Mouse (Mus musculus) C2C12 (cell line): ENCODE results near the gene Get4. TPM values are rescaled to one million over a fixed set of nuclear protein-coding genes. Genes with fewer than 3 reads are reported as not detected.

Experiments used
- H3K27me3 ChIP-seq: one replicate; pipeline ENCODE4 v1.6.1; 2011; ENCODE audit not compliant: control insufficient read depth, insufficient read depth, insufficient read length
- H3K36me3 ChIP-seq: one replicate; pipeline ENCODE4 v1.6.1; 2011; ENCODE audit not compliant: control insufficient read depth, insufficient read depth
- H3K4me3 ChIP-seq: one replicate; pipeline ENCODE4 v1.5.1; 2011; ENCODE audit warnings: mild to moderate bottlenecking, control low read depth; ENCODE audit not compliant: poor library complexity, insufficient read depth, severe bottlenecking
- H3K79me2 ChIP-seq: one replicate; pipeline ENCODE4 v1.6.1; 2011; ENCODE audit not compliant: control insufficient read depth, insufficient read depth
- H3K79me3 ChIP-seq: one replicate; pipeline ENCODE4 v1.6.1; 2011; ENCODE audit warnings: low read depth, control low read depth
- H3ac ChIP-seq: one replicate; pipeline ENCODE3; 2011; ENCODE audit warnings: low read depth; ENCODE audit not compliant: control insufficient read depth, insufficient read length
- CEBPB ChIP-seq: IDR thresholded peaks from one replicate; pipeline ENCODE4 v1.6.1; 2011; ENCODE audit warnings: low read depth, mild to moderate bottlenecking, control low read depth, moderate library complexity
- CTCF ChIP-seq: IDR thresholded peaks from one replicate; pipeline ENCODE4 v1.5.1; 2011; ENCODE audit not compliant: control insufficient read depth, insufficient read depth, insufficient read length
- FOSL1 ChIP-seq: IDR thresholded peaks from one replicate; pipeline ENCODE4 v1.8.0; 2011; ENCODE audit warnings: mild to moderate bottlenecking, low read length; ENCODE audit not compliant: poor library complexity, insufficient read depth, severe bottlenecking
- MAX ChIP-seq: IDR thresholded peaks from one replicate; pipeline ENCODE4 v1.6.1; 2011; ENCODE audit warnings: mild to moderate bottlenecking, control low read depth
- MYOD1 ChIP-seq: IDR thresholded peaks from one replicate; pipeline ENCODE4 v1.6.1; 2011; ENCODE audit warnings: low read depth; ENCODE audit not compliant: control insufficient read depth, insufficient read length
- MYOG ChIP-seq: IDR thresholded peaks from one replicate; pipeline ENCODE4 v1.6.1; 2011; ENCODE audit not compliant: control insufficient read depth, insufficient read length; ENCODE audit errors: extremely low read depth
- USF1 ChIP-seq: IDR thresholded peaks from one replicate; pipeline ENCODE4 v1.6.1; 2011; ENCODE audit warnings: low read depth, mild to moderate bottlenecking, control low read depth, moderate library complexity
- polyA plus RNA-seq: library from polyadenylated mRNA; unstranded; fragments of >200 nt; fragmentation: generic; extraction: Trizol; gene quantifications from one replicate; pipeline ENCODE4 v1.2.1, GENCODE M21; 2012; ENCODE audit warnings: missing spikeins

Get4 gene
- polyA plus RNA-seq, 1 experiment = 133 TPM

DNA sequence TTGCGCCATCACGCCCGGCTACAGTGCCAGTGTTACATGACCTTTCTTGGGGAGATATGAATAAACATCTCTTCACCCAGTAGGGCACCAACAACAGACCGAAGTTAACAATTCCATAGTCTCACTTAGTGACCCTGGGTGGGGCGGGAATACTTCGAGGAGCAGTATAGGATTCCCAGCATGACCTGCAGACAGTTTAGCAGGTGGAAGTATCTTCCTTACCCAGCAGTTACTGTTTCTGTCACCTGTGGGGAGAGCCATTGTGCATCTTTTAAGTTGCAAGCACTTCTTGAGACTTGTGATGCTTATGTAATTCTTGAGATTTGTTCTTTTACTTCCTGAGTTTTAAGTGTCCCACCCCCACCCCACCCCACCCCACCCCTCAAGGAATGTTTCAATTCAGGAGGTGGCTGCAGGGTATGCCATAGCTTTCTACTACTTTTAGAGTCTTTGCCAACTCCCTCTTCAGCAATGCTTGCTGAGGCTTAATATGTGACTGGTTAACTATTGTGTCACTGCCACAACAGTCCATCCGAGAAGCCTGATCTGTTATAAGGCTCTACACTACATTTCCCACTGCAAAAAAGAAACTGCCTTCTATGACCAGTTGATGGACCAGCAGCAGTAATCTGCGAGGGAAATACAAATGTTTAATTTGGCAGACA is 6.4 kb downstream of the Get4 start:
- Histone ChIP-seq H3K79me2 (peaks cover 95% of the 10 kb centered on the region), H3K79me3 (peaks cover 74% of the 10 kb centered on the region), H3K36me3 (peaks cover 63% of the 10 kb centered on the region), H3K27me3 (no peaks in the 10 kb centered on the region), H3ac (no peak overlapping the region), H3K4me3 (no peak overlapping the region)
- no peak for TF ChIP-seq CEBPB
- TF ChIP-seq CTCF = no peak
- TF ChIP-seq MYOG = no peak
- TF ChIP-seq MAX = no peak
- TF ChIP-seq MYOD1 = no peak

DNA sequence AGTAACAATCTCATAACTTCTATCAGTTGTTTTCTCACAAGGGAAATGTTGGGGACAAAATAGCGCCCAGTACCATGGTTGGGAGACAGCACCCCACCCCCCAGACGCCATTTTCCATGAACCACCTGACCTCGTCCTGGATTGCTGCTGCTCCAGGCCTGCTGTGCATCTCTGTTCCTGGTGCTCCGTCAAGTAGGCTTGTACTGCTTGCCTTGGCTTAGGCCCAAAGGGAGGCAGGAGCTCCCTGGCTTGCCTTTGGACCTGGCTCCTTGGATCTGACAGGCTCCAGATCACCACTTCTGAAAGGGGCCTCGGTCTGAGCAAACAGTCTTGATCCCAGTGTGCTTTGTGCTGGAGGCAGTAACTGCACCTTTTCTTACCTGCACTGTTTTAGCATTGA is 7.7 kb downstream of the Get4 start:
- Histone ChIP-seq H3K27me3 (no peaks in the 10 kb centered on the region), H3K36me3 (peaks cover 65% of the 10 kb centered on the region), H3K79me3 (peaks cover 61% of the 10 kb centered on the region), H3K79me2 (peaks cover 81% of the 10 kb centered on the region), H3K4me3 (no peak overlapping the region), H3ac (no peak overlapping the region)
- TF ChIP-seq CTCF (no peak), FOSL1 (no peak), CEBPB (no peak), MYOG (no peak), USF1 (no peak), MAX (no peak), MYOD1 (no peak)

- no peak overlapping the region for H3K4me3 ChIP-seq
- peaks cover 66% of the 10 kb centered on the region for H3K79me2 ChIP-seq
- no peaks in the 10 kb centered on the region for H3K27me3 ChIP-seq
- TF ChIP-seq MYOG (no peak), FOSL1 (no peak), MAX (no peak), MYOD1 (no peak), CTCF (no peak), CEBPB (no peak), USF1 (no peak)
- peaks cover 72% of the 10 kb centered on the region for H3K36me3 ChIP-seq
- peaks cover 46% of the 10 kb centered on the region for H3K79me3 ChIP-seq
- no peak overlapping the region for H3ac ChIP-seq
These were observed 9.3 kb downstream of the Get4 start for GRCm38 (mm10) chr5:139261403-139261802.

- Histone ChIP-seq H3ac (no peak overlapping the region), H3K36me3 (peaks cover 41% of the 10 kb centered on the region), H3K27me3 (no peaks in the 10 kb centered on the region), H3K79me3 (peaks cover 1% of the 10 kb centered on the region), H3K4me3 (no peak overlapping the region), H3K79me2 (peaks cover 3% of the 10 kb centered on the region)
- TF ChIP-seq USF1 (no peak), CEBPB (no peak), FOSL1 (no peak), CTCF (no peak), MYOD1 (no peak), MAX (no peak), MYOG (no peak)
These were observed 15.5 kb downstream of the Get4 start for GRCm38 (mm10) chr5:139267661-139268060.

GRCm38 (mm10) chr5:139270806-139271521 is 18.8 kb downstream of the Get4 start:
- H3K36me3 ChIP-seq = peaks cover 19% of the 10 kb centered on the region
- H3ac ChIP-seq = no peak overlapping the region
- no peaks in the 10 kb centered on the region for H3K79me3 ChIP-seq
- no peaks in the 10 kb centered on the region for H3K27me3 ChIP-seq
- no peak overlapping the region for H3K4me3 ChIP-seq
- TF ChIP-seq CTCF (no peak), MAX (no peak), MYOG (no peak), CEBPB (no peak), MYOD1 (no peak), USF1 (no peak), FOSL1 (no peak)
- no peaks in the 10 kb centered on the region for H3K79me2 ChIP-seq

DNA sequence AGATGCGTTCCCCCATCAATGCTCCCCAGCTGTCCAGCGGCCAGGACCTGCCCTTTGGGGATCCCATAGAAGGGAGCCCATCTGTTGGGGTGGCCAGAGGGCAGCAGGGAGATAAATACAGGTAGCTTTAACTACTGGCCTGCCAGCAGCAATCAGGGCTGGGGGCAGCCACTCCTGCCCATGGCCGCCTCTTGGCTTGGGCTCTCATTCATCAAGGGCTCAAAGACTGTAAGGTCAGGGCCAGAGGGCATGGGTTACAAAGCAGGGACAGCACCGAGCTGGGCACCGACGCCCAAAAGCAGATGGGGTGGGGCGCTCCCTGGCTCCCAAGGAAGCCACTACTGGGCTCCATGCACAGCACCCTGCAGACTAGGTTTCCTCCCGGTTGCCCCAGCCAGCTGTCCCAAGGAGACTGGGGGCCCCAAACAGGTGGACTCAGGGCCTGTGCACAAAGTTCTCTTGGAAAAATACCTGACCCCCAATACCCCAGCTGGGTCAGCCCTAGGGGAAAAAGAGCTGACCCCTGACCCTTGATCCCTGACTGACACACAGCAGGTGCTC is 19.9 kb downstream of the Get4 start:
- Histone ChIP-seq H3K79me2 (no peaks in the 10 kb centered on the region), H3K27me3 (no peaks in the 10 kb centered on the region), H3K36me3 (peaks cover 10% of the 10 kb centered on the region), H3K4me3 (no peak overlapping the region), H3ac (no peak overlapping the region), H3K79me3 (no peaks in the 10 kb centered on the region)
- TF ChIP-seq CTCF (no peak), FOSL1 (no peak), CEBPB (no peak), MYOD1 (no peak), MYOG (no peak), USF1 (no peak), MAX (no peak)
